Mouse (Mus musculus): Measurements from ENCODE around the gene Zfp260.

Zfp260 gene

GRCm38 (mm10) chr7:30122188-30122530 is 27.6 kb downstream of the Zfp260 start:
- DNase-seq (ENCODE audit: low spot score in 2 of 2): no peak

GRCm38 (mm10) chr7:30129900-30130299 is 35.3 kb downstream of the Zfp260 start:
- no peak for DNase-seq (ENCODE audit: low spot score in 2 of 2)

DNA sequence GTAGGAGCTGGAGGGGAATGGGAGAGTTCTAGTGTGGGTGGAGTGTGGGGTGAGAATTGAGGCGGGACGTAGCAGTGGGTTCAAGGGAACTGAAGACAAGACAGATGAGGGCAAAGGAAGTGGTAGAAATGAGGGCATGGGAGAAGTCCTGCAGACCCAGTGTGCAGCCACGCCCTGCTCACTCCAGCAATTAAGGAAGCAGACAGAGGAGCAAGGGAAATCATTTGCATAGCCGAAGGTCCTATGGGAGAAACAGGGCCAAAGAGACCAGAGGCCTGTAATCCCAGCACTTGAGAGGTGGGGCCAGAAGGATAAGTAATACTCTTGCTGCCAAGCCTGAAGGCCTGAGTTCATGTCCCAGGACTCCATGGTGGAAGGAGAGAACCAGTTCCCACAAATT is 37.8 kb downstream of the Zfp260 start:
- DNase-seq (ENCODE audit: low spot score in 2 of 2): no peak

DNA sequence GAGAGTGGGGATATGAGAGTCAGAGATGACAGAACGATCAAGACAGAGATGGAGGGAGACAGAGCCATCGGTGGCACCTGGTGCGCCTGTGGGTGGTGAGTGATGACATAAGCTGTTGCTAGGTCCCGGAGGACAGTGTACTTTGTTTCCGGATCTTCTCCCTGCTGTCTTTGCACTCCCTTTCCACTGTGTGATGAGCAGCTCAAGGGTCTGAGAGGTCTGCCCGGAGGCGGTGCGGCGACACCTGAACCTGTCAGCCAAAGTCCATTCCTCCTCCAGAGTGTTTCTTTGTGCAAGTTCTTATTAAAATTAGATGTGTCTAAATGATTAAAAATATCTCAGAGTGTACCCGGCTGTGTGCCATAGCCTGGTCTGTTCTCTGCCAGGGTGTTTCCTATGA is 42.2 kb downstream of the Zfp260 start:
- DNase-seq (ENCODE audit: low spot score in 2 of 2): no peak

- no peak for DNase-seq (ENCODE audit: low spot score in 2 of 2)
These were observed 48.6 kb downstream of the Zfp260 start for GRCm38 (mm10) chr7:30143170-30143554.

- DNase-seq (ENCODE audit: low spot score in 2 of 2): peak; percentile 48 to 67
These were observed 49.1 kb downstream of the Zfp260 start for GRCm38 (mm10) chr7:30143555-30144209.

- no peak for DNase-seq (ENCODE audit: low spot score in 2 of 2)
These were observed 52.4 kb downstream of the Zfp260 start for GRCm38 (mm10) chr7:30147011-30147410.

- DNase-seq (ENCODE audit: low spot score in 2 of 2): no peak
These were observed 59.5 kb downstream of the Zfp260 start for GRCm38 (mm10) chr7:30154040-30154439.

GRCm38 (mm10) chr7:30155507-30155906 is 60.9 kb downstream of the Zfp260 start:
- DNase-seq (ENCODE audit: low spot score in 2 of 2): no peak
